Comparison of ENCODE assay signal across 8 mouse cellular contexts in the genomic region with DNA sequence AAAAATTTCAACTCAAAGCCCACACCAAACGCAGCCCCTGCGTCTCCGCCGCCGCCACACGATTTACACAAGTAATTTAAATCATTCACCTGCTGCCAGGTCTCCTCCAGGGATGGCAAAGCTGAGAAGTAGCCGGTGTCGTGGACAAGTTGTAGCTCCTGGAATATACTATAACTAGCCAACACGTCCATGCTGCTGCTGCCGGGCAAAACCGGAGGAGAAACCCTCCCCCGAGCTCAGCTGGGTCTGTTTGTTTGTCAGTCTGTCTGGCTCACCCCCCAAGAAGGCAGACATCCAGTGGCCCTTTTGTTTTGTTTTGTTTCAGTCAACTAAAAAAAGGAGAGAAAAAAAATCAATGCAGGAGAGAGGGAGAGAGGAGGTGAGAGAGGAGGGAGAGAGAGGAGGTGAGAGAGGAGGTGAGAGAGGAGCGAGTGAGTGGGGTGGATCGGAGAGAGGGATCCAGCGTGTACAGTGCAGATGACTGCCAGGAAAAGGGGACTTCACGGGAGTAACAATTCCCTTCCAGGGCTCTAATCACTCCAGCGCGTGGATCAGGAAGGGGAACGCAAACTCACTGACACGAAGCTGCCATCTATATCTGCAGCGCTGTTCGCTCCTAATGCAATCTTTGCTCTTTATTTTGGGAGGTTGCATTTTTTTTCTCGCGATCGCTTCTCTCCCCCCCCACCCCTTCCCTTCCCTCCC. TPM values are rescaled to one million over a fixed set of nuclear protein-coding genes. Genes with fewer than 3 reads are reported as not detected.
DNase-seq lines count a peak whose midpoint lies in the region; ATAC-seq and TF ChIP-seq lines count a peak whose summit lies in the region.

No protein-coding gene starts in this region.

- no peaks in the 10 kb centered on the region for H3K4me1 ChIP-seq in embryonic facial prominence, embryonic 11.5 days (ENCODE audit: control insufficient read depth, insufficient read depth, low read length)
- H3K4me1 ChIP-seq in heart, embryonic 14.5 days (ENCODE audit: control insufficient read depth in 2 of 2, insufficient read depth in 2 of 2, low read length in 2 of 2), result peaks cover 10 to 22% of the 10 kb centered on the region in 2 experiments
- peaks cover 2% of the 10 kb centered on the region; the same call in 1 of the 2 replicates for H3K4me1 ChIP-seq in liver, adult 2 months (ENCODE audit: control insufficient read depth, insufficient read depth, low read length)

- H3K27me3 ChIP-seq in embryonic facial prominence, embryonic 11.5 days (ENCODE audit: control insufficient read depth, insufficient read depth, low read length), result no peaks in the 10 kb centered on the region
- H3K27me3 ChIP-seq in heart, embryonic 14.5 days (ENCODE audit: control insufficient read depth, insufficient read depth, low read length), result no peaks in the 10 kb centered on the region
- H3K27me3 ChIP-seq in liver, adult 2 months (ENCODE audit: control insufficient read depth, insufficient read depth, low read length), result no peaks in the 10 kb centered on the region
- no peaks in the 10 kb centered on the region for H3K27me3 ChIP-seq in myocyte (ENCODE audit: control insufficient read depth, insufficient read depth, insufficient read length)

- H3ac ChIP-seq in myocyte (ENCODE audit: control insufficient read depth, insufficient read length), result peak overlapping the region; percentile 95

- peak; percentile 45 for ATAC-seq in embryonic facial prominence, embryonic 11.5 days (replicated peaks; ENCODE audit: insufficient number of reproducible peaks, low FRiP score, low TSS enrichment, low read depth)
- ATAC-seq in heart, embryonic 14.5 days (ENCODE audit: insufficient number of reproducible peaks, insufficient read depth, low FRiP score, low read depth), result peak; percentile 41; the same call in 1 of the 2 replicates

- DNase-seq in embryo, embryonic 9.5 days (ENCODE audit: extremely low spot score), result peak; percentile 74
- DNase-seq in embryo, embryonic 11 days, result no peak
- no peak for DNase-seq in embryonic facial prominence, embryonic 11.5 days (ENCODE audit: low spot score)
- DNase-seq in kidney, postnatal 10 days, result peak; percentile 63
- no peak for DNase-seq in liver, adult 2 months (ENCODE audit: extremely low read depth, low read depth, low spot score)
- DNase-seq in telencephalon, adult 2 months (ENCODE audit: low read depth, low spot score), result peak; percentile 76

- TF ChIP-seq POLR2A in liver, adult 2 months (IDR thresholded peaks at IDR 0.05; ENCODE audit: extremely low read depth, insufficient read depth, low read length), result no peak
- peak; percentile 84 for TF ChIP-seq POLR2A in myocyte (IDR thresholded peaks at IDR 0.05; ENCODE audit: insufficient read length, low read depth)

- peak overlapping the region; percentile 80 for H3K27ac ChIP-seq in embryonic facial prominence, embryonic 11.5 days (replicated peaks; ENCODE audit: low read depth, low read length)
- H3K27ac ChIP-seq in heart, embryonic 14.5 days (replicated peaks in 1 of 2; ENCODE audit: control insufficient read depth in 1 of 2, insufficient read depth in 1 of 2, low read depth in 2 of 2, low read length in 2 of 2), result peak overlapping the region; percentile 98 to 100
- peak overlapping the region; percentile 78 for H3K27ac ChIP-seq in liver, adult 2 months (replicated peaks; ENCODE audit: insufficient read depth, low read depth, low read length)

- H3K79me2 ChIP-seq in liver, adult 2 months (ENCODE audit: control insufficient read depth, insufficient read depth, low read length), result no peaks in the 10 kb centered on the region; the same call in 1 of the 2 replicates
- peaks cover 50% of the 10 kb centered on the region for H3K79me2 ChIP-seq in myocyte (ENCODE audit: control insufficient read depth, insufficient read depth)

- no peak for TF ChIP-seq CTCF in liver, adult 2 months (IDR thresholded peaks at IDR 0.05; ENCODE audit: low read depth, low read length)

- no peaks in the 10 kb centered on the region for H3K36me3 ChIP-seq in embryonic facial prominence, embryonic 11.5 days (replicated peaks; ENCODE audit: control insufficient read depth, insufficient read depth, low read depth, low read length)
- H3K36me3 ChIP-seq in heart, embryonic 14.5 days (ENCODE audit: control insufficient read depth, insufficient read depth, low read length), result no peaks in the 10 kb centered on the region
- H3K36me3 ChIP-seq in liver, adult 2 months (ENCODE audit: control insufficient read depth, insufficient read depth, low read length), result no peaks in the 10 kb centered on the region
- no peaks in the 10 kb centered on the region for H3K36me3 ChIP-seq in myocyte (ENCODE audit: control insufficient read depth, insufficient read depth)

- H3K9me3 ChIP-seq in embryonic facial prominence, embryonic 11.5 days (replicated peaks; ENCODE audit: control insufficient read depth, low read length), result no peaks in the 10 kb centered on the region
- no peaks in the 10 kb centered on the region for H3K9me3 ChIP-seq in heart, embryonic 14.5 days (ENCODE audit: control insufficient read depth, low read length)

- H3K4me2 ChIP-seq in embryonic facial prominence, embryonic 11.5 days (ENCODE audit: low read depth, low read length), result peak overlapping the region; percentile 77
- H3K4me2 ChIP-seq in heart, embryonic 14.5 days (ENCODE audit: low read length), result peak overlapping the region; percentile 80
- peak overlapping the region; percentile 83 for H3K4me2 ChIP-seq in myocyte (ENCODE audit: low read depth)

- WGBS in embryonic facial prominence, embryonic 11.5 days, result under 1% methylated on average over 25 of the region's 25 CpGs
- under 1% methylated on average over 25 of the region's 25 CpGs for WGBS in heart, embryonic 14.5 days
- under 1% methylated on average over 25 of the region's 25 CpGs for WGBS in liver, adult 2 months

- H3K9ac ChIP-seq in embryonic facial prominence, embryonic 11.5 days (replicated peaks; ENCODE audit: low read length), result peak overlapping the region; percentile 79
- peak overlapping the region; percentile 92 for H3K9ac ChIP-seq in heart, embryonic 14.5 days (ENCODE audit: low read length)
- H3K9ac ChIP-seq in liver, adult 2 months (ENCODE audit: low read depth, low read length), result peak overlapping the region; percentile 70

- peak overlapping the region; percentile 80 for H3K4me3 ChIP-seq in embryonic facial prominence, embryonic 11.5 days (ENCODE audit: low read depth, low read length)
- peak overlapping the region; percentile 67 to 85 for H3K4me3 ChIP-seq in heart, embryonic 14.5 days (ENCODE audit: control insufficient read depth in 1 of 2, insufficient read depth in 1 of 2, low read depth in 1 of 2, low read length in 2 of 2)
- peak overlapping the region; percentile 52 for H3K4me3 ChIP-seq in liver, adult 2 months (ENCODE audit: insufficient read depth, low read depth, low read length)
- H3K4me3 ChIP-seq in myocyte, result peak overlapping the region; percentile 98

TF ChIP-seq in myocyte, 11 proteins besides CTCF, POLR2A, EP300 and RAD21:
- TF ChIP-seq TCF12 (IDR thresholded peaks at IDR 0.05; ENCODE audit: insufficient read depth, poor library complexity, severe bottlenecking), result no peak
- peak; percentile 82 for TF ChIP-seq POLR2AphosphoS2 (IDR thresholded peaks at IDR 0.05; ENCODE audit: insufficient read length, low read depth)

RNA-seq across cellular contexts. Expression of a gene that starts 1.1 kb away (rescaled TPM):
- 15.6 and 16.3 TPM in 2 replicates for polyA plus RNA-seq in embryonic facial prominence, embryonic 11.5 days (2014; fragmentation: Nextera tagmentation; extraction: Ambion mirVana)
- 13.0 and 15.6 TPM in 2 replicates for polyA plus RNA-seq in heart, embryonic 14.5 days (2014; fragmentation: Nextera tagmentation; extraction: Ambion mirVana)
- 4.0 and 4.4 TPM in 2 replicates for total RNA-seq in liver, adult 2 months (2014; rRNA removed)
- polyA plus RNA-seq in liver, adult 2 months (2012; rRNA removed), result 2.0 and 2.2 TPM in 2 replicates
- polyA plus RNA-seq in myocyte (2012; fragmentation: generic; extraction: Trizol), result 3.9 TPM

Comparison
In these comparisons a context has a peak if more than half of its experiments do, and no peak if none do; other contexts are left out.
1. DNase-seq: peak in embryo, embryonic 9.5 days (single experiment), kidney, postnatal 10 days (single experiment) and telencephalon, adult 2 months (single experiment); none in embryo, embryonic 11 days (single experiment), embryonic facial prominence, embryonic 11.5 days (single experiment) and liver, adult 2 months (single experiment).
2. Peak in every context shown above with its lines, with median percentiles within 50 percentile points of each other: H3K27ac ChIP-seq, H3K4me2 ChIP-seq, H3K4me3 ChIP-seq and H3K9ac ChIP-seq.